Mouse (Mus musculus): ENCODE measurements around the gene Ncoa5.

DNA sequence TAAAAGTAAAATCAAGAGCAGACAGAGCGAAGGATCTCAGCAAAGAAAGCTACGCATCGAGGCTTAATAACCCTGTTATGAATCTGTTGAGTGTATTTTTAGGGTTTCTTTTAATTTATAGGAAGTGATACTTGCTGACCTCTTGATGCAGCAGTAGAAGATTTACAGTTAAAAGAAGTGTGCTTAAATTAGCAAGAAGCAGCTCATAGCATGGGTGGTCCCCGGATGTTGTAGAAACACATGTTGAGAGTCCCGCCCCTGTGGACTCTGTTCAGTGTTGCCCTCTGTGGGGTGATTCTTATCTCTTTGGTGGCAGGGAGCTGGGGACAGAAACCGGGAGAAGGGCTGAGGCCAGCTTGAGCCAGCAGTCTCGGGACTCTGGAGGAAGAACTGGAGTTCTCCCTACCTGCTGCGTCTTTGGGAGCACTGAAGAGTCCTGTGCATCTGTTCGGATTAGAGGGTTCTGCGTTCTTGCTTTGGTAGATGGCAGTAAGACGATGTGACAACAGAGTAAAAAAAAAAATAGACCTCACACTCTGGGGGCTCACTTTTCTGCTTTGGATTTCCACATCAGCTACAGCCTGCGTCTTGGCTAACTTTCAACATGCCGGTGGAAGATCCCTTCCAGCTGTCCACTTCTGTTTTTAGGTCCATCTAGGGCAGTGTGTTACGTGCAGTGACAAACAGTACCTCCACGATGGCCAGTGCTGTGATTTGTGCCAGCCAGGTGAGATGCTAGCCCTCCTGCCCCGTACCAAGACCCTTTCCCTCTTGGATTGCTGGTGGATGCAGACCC lies 27.2 kb upstream of the Ncoa5 start:
- TF ChIP-seq CTCF (IDR thresholded peaks at IDR 0.05; ENCODE audit: extremely low read depth, insufficient read depth, insufficient read length, insufficient replicate concordance) (no peak), POLR2A (IDR thresholded peaks at IDR 0.05; ENCODE audit: low read depth, low read length) (no peak)
